Mouse (Mus musculus): ENCODE measurements around the gene Foxn4. TPM values are rescaled to one million over a fixed set of nuclear protein-coding genes. Genes with fewer than 3 reads are reported as not detected.

Foxn4 gene
- total RNA-seq (2012; rRNA removed): not detected in 2 replicates
- not detected in 2 replicates for total RNA-seq (2014; rRNA removed)
- 0.23 and 0.34 TPM in 2 replicates for polyA plus RNA-seq (2012; ENCODE audit: insufficient read length, low read depth)

DNA sequence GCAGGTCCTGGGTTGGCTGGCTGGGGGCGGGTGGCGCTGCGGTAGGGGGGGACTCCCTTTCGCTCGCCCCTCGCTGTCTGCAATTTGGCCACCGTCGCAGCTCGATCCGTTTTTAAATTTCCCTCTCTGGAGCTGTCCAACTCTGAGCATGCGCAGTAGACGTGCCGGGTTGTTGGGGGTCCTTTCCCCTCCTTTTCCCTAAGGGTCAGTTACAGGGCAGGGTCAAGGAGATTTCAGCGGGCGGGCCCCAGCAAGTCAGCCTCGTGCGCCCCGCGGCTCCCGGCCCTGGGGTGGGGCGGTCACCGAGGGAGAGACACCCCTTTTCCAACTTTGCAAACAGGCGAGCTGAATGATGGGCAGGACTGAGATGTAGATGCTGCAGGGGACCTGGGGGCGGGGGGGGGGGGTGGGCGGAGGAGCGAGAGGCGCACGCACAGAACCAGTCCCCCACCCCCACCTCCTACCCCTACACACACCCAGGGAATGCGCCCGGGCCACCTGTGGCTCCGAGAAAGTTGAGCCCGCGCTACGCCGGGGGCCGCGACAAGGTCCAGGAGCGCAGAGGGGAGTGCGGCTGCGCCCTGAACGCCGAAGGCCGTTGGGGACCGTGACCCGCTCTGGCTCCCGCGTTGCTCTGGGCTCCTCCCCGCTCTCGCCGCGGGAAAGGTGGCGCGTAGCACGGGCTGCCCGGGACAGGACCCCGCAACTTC lies at the start of gene Foxn4:
Gene Foxn4 (minus strand): TSS at position 115 of the 710 bp plus-strand sequence.
- no peaks in the 10 kb centered on the region for H3K36me3 ChIP-seq (replicated peaks in 1 of 2; ENCODE audit: control insufficient read depth in 1 of 2, insufficient read depth in 1 of 2, low read length in 1 of 2)
- in situ Hi-C loops (cut with MboI; ENCODE audit: low pct_ligation_motif_present, low pct_unique_long_range_greater_than_20kb, low sequenced_read_pairs) (no loop called here), dilution Hi-C loops (cut with MboI; ENCODE audit: extremely low pct_ligation_motif_present, extremely low pct_unique_long_range_greater_than_20kb, low sequenced_read_pairs) (no loop called here)
- H3K79me2 ChIP-seq (replicated peaks; ENCODE audit: control insufficient read depth, extremely low read depth, insufficient read depth, poor library complexity, severe bottlenecking): no peaks in the 10 kb centered on the region
- no peak for TF ChIP-seq E2F4 (IDR thresholded peaks at IDR 0.05; ENCODE audit: insufficient replicate concordance, low read depth, low read length)
- no peak for TF ChIP-seq PAX5 (IDR thresholded peaks at IDR 0.05; ENCODE audit: low read length)
- no peak for TF ChIP-seq MAFK (IDR thresholded peaks at IDR 0.05; ENCODE audit: insufficient replicate concordance, low read length)
- TF ChIP-seq MAX (IDR thresholded peaks at IDR 0.05; ENCODE audit: low read length): no peak
- no peak for TF ChIP-seq SMC3 (IDR thresholded peaks at IDR 0.05; ENCODE audit: low read depth, low read length)
- TF ChIP-seq UBTF (IDR thresholded peaks at IDR 0.05; ENCODE audit: low read depth, low read length): no peak
- TF ChIP-seq ETS1 (conservative IDR thresholded peaks at IDR 0.05; ENCODE audit: low read depth, low read length): no peak
- no peak for TF ChIP-seq RAD21 (IDR thresholded peaks at IDR 0.05; ENCODE audit: low read depth, low read length)
- no peak for TF ChIP-seq MYC (IDR thresholded peaks at IDR 0.05; ENCODE audit: low read depth, low read length)
- TF ChIP-seq USF1 (IDR thresholded peaks at IDR 0.05; ENCODE audit: low read depth, low read length): no peak
- no peak for TF ChIP-seq ELF1 (IDR thresholded peaks at IDR 0.05; ENCODE audit: low read depth, low read length)
- TF ChIP-seq USF2 (conservative IDR thresholded peaks at IDR 0.05; ENCODE audit: low read depth, low read length): no peak
- H3K27ac ChIP-seq (ENCODE audit: insufficient read depth, low read depth): no peak within 1 kb of the TSS
- H3K9ac ChIP-seq (ENCODE audit: insufficient read depth, low read depth): no peak within 1 kb of the TSS
- no peaks in the 10 kb centered on the region for H3K4me1 ChIP-seq (ENCODE audit: control insufficient read depth in 1 of 2, insufficient read depth in 2 of 2)
- no peak for DNase-seq (ENCODE audit: extremely low read depth)
- H3K4me3 ChIP-seq (replicated peaks in 1 of 3; ENCODE audit: low read depth in 2 of 3, low read length in 2 of 3, poor library complexity in 1 of 3): no peak within 1 kb of the TSS
- no peaks in the 10 kb centered on the region for H3K9me3 ChIP-seq (replicated peaks; ENCODE audit: low read length)
- H3K27me3 ChIP-seq (replicated peaks): peaks cover 79% of the 10 kb centered on the region
- no peak within 1 kb of the TSS for H3K4me2 ChIP-seq (ENCODE audit: insufficient read depth, low read depth, poor library complexity, severe bottlenecking)

- H3K27ac ChIP-seq (ENCODE audit: insufficient read depth, low read depth): 0 out of 2 replicates have a peak overlapping the region, but pooled peaks have one; percentile 2
- DNase-seq (ENCODE audit: extremely low read depth): peak; percentile 91
Observed at GRCm38 (mm10) chr5:114323105-114323790, 49.6 kb upstream of the Foxn4 start.

More at GRCm38 (mm10) chr5:114323105-114323790, 49.6 kb upstream of the Foxn4 start:
- peak overlapping the region; percentile 42; the same call in 1 of the 2 replicates for H3K9ac ChIP-seq (ENCODE audit: insufficient read depth, low read depth)
- peaks cover 0 to 10% of the 10 kb centered on the region in 2 experiments for H3K36me3 ChIP-seq (replicated peaks in 1 of 2; ENCODE audit: control insufficient read depth in 1 of 2, insufficient read depth in 1 of 2, low read length in 1 of 2)
- H3K4me1 ChIP-seq (ENCODE audit: control insufficient read depth in 1 of 2, insufficient read depth in 2 of 2): peaks cover 2 to 27% of the 10 kb centered on the region in 2 experiments; a peak in 3 of 4 replicates
- H3K4me3 ChIP-seq (replicated peaks in 1 of 3; ENCODE audit: low read depth in 2 of 3, low read length in 2 of 3, poor library complexity in 1 of 3): peak overlapping the region; percentile 44 to 70 (median 64)
- peak overlapping the region; percentile 88 for H3K4me2 ChIP-seq (ENCODE audit: insufficient read depth, low read depth, poor library complexity, severe bottlenecking)
- no peaks in the 10 kb centered on the region for H3K9me3 ChIP-seq (replicated peaks; ENCODE audit: low read length)
- H3K79me2 ChIP-seq (replicated peaks; ENCODE audit: control insufficient read depth, extremely low read depth, insufficient read depth, poor library complexity, severe bottlenecking): no peaks in the 10 kb centered on the region
- dilution Hi-C loops (cut with MboI; ENCODE audit: extremely low pct_ligation_motif_present, extremely low pct_unique_long_range_greater_than_20kb, low sequenced_read_pairs): no loop called here
- no peaks in the 10 kb centered on the region for H3K27me3 ChIP-seq (replicated peaks)
- 0 out of 2 replicates have a peak, but pooled peaks have one; percentile 21 for TF ChIP-seq SIN3A (IDR thresholded peaks at IDR 0.05; ENCODE audit: low read length)
- TF ChIP-seq POLR2A (IDR thresholded peaks at IDR 0.05; ENCODE audit: low read depth, low read length): peak; percentile 28; the same call in 1 of the 2 replicates
- no peak for TF ChIP-seq MAFK (IDR thresholded peaks at IDR 0.05; ENCODE audit: insufficient replicate concordance, low read length)
- no peak for TF ChIP-seq CTCF (conservative IDR thresholded peaks at IDR 0.05 in 1 of 2, IDR thresholded peaks at IDR 0.05 in 1 of 2; ENCODE audit: low read depth in 2 of 2, low read length in 2 of 2)
- no peak for TF ChIP-seq TBP (conservative IDR thresholded peaks at IDR 0.05; ENCODE audit: low read depth, low read length)
- no peak for TF ChIP-seq CHD1 (IDR thresholded peaks at IDR 0.05; ENCODE audit: low read depth, low read length)
- peak; percentile 25 for TF ChIP-seq EP300 (IDR thresholded peaks at IDR 0.05; ENCODE audit: low read length)
- TF ChIP-seq JUND (conservative IDR thresholded peaks at IDR 0.05; ENCODE audit: low read depth, low read length): no peak
- no peak for TF ChIP-seq JUN (IDR thresholded peaks at IDR 0.05; ENCODE audit: insufficient read depth, low read depth, low read length)
- no peak for TF ChIP-seq POLR2AphosphoS2 (IDR thresholded peaks at IDR 0.05; ENCODE audit: low read depth, low read length)
- in situ Hi-C loops (cut with MboI; ENCODE audit: low pct_ligation_motif_present, low pct_unique_long_range_greater_than_20kb, low sequenced_read_pairs): loop anchor here (5.0 kb wide), 1 partner anchor 59 kb away; the partner anchor contains the start of genes Kctd10 and Ube3b

All from CH12.LX (cell line).